ENCODE assay signal across 9 mouse cellular contexts in genomic region chr7:70358848-70359591, GRCm38 (mm10). TPM values are rescaled to one million over a fixed set of nuclear protein-coding genes. Genes with fewer than 3 reads are reported as not detected.
DNase-seq lines count a peak whose midpoint lies in the region; ATAC-seq and TF ChIP-seq lines count a peak whose summit lies in the region.
"Had no signal": no experiment of that assay in that cellular context is flagged by ENCODE, and none has a peak within 500 bp of the region (broad histone marks: within the 10 kb centered on the region; RNA-seq: fewer than 3 reads in every experiment).

No protein-coding gene starts in this region.

- no peaks in the 10 kb centered on the region for H3K9me3 ChIP-seq in ES-Bruce4 (replicated peaks; ENCODE audit: control insufficient read depth, insufficient read depth, low read length, poor library complexity, severe bottlenecking)
- H3K9me3 ChIP-seq in embryonic facial prominence, embryonic 15.5 days (replicated peaks) = no peaks in the 10 kb centered on the region
- H3K9me3 ChIP-seq in hindbrain, embryonic 11.5 days (ENCODE audit: control insufficient read depth, low read length) = no peaks in the 10 kb centered on the region
- no peaks in the 10 kb centered on the region for H3K9me3 ChIP-seq in limb, embryonic 14.5 days (ENCODE audit: control insufficient read depth, low read length)

- no peak for DNase-seq in frontal cortex, adult 2 months (ENCODE audit: extremely low spot score in 1 of 2, low spot score in 1 of 2)
- peak; percentile 69 for DNase-seq in hindbrain, embryonic 11.5 days (ENCODE audit: low spot score)
- DNase-seq in limb, embryonic 14.5 days (ENCODE audit: low spot score) = no peak
- DNase-seq in retina, postnatal 1 day = peak; percentile 71

- peak overlapping the region; percentile 23; the same call in 1 of the 2 replicates for H3K4me3 ChIP-seq in ES-Bruce4 (ENCODE audit: low read depth, low read length)
- H3K4me3 ChIP-seq in embryonic facial prominence, embryonic 15.5 days (replicated peaks) = peak overlapping the region; percentile 71
- H3K4me3 ChIP-seq in hindbrain, embryonic 11.5 days (ENCODE audit: low read depth, low read length) = peak overlapping the region; percentile 92
- peak overlapping the region; percentile 81 for H3K4me3 ChIP-seq in limb, embryonic 14.5 days (replicated peaks; ENCODE audit: low read length)

- no peaks in the 10 kb centered on the region for H3K36me3 ChIP-seq in ES-Bruce4 (ENCODE audit: control insufficient read depth, insufficient read depth, low read length, poor library complexity, severe bottlenecking)
- H3K36me3 ChIP-seq in embryonic facial prominence, embryonic 15.5 days = no peaks in the 10 kb centered on the region
- peaks cover 2% of the 10 kb centered on the region; the same call in 1 of the 2 replicates for H3K36me3 ChIP-seq in hindbrain, embryonic 11.5 days (ENCODE audit: control insufficient read depth, insufficient read depth, low read length)
- peaks cover 40% of the 10 kb centered on the region for H3K36me3 ChIP-seq in limb, embryonic 14.5 days (ENCODE audit: control insufficient read depth, insufficient read depth, low read length)

- no peak overlapping the region for H3K9ac ChIP-seq in ES-Bruce4 (ENCODE audit: low read depth, poor library complexity, severe bottlenecking)
- peak overlapping the region; percentile 79 for H3K9ac ChIP-seq in embryonic facial prominence, embryonic 15.5 days
- H3K9ac ChIP-seq in hindbrain, embryonic 11.5 days (ENCODE audit: low read depth, low read length) = peak overlapping the region; percentile 100
- H3K9ac ChIP-seq in limb, embryonic 14.5 days (ENCODE audit: low read depth, low read length, severe bottlenecking) = peak overlapping the region; percentile 98

- peak; percentile 18; the same call in 1 of the 2 replicates for ATAC-seq in frontal cortex, adult (ENCODE audit: low TSS enrichment)
- no peak for ATAC-seq in embryonic facial prominence, embryonic 15.5 days (ENCODE audit: insufficient number of reproducible peaks, low FRiP score, low TSS enrichment, low read depth)
- ATAC-seq in hindbrain, embryonic 11.5 days (ENCODE audit: low FRiP score) = no peak
- ATAC-seq in limb, embryonic 14.5 days (ENCODE audit: low FRiP score, low read depth) = no peak
- ATAC-seq in inflammation-experienced regulatory T-cells, adult 6 months = no peak
- ATAC-seq: Patski had no signal

- TF ChIP-seq CTCF in ES-Bruce4 (IDR thresholded peaks at IDR 0.05; ENCODE audit: low read depth, low read length) = no peak

- WGBS in embryonic facial prominence, embryonic 15.5 days = under 1% methylated on average over 33 of the region's 33 CpGs
- under 1% methylated on average over 33 of the region's 33 CpGs for WGBS in hindbrain, embryonic 11.5 days
- under 1% methylated on average over 33 of the region's 33 CpGs for WGBS in limb, embryonic 14.5 days

- no peak for TF ChIP-seq EP300 in ES-Bruce4 (IDR thresholded peaks at IDR 0.05; ENCODE audit: insufficient read depth, low read depth, low read length)

- no peak for TF ChIP-seq POLR2A in ES-Bruce4 (IDR thresholded peaks at IDR 0.05; ENCODE audit: insufficient read depth, low read length)
- TF ChIP-seq POLR2A in limb, embryonic 14.5 days (IDR thresholded peaks at IDR 0.05; ENCODE audit: borderline replicate concordance, extremely low read depth, insufficient read depth, insufficient read length) = 0 out of 2 replicates have a peak, but pooled peaks have one; percentile 64

- H3K4me1 ChIP-seq in ES-Bruce4 (ENCODE audit: control insufficient read depth, insufficient read depth, low read length) = no peaks in the 10 kb centered on the region
- peaks cover 35% of the 10 kb centered on the region for H3K4me1 ChIP-seq in embryonic facial prominence, embryonic 15.5 days
- peaks cover 3% of the 10 kb centered on the region for H3K4me1 ChIP-seq in hindbrain, embryonic 11.5 days (replicated peaks; ENCODE audit: control insufficient read depth, insufficient read depth, low read length)
- H3K4me1 ChIP-seq in limb, embryonic 14.5 days (ENCODE audit: control insufficient read depth, insufficient read depth, low read length) = peaks cover 22% of the 10 kb centered on the region

- H3K4me2 ChIP-seq in embryonic facial prominence, embryonic 15.5 days (replicated peaks) = peak overlapping the region; percentile 85
- H3K4me2 ChIP-seq in hindbrain, embryonic 11.5 days (replicated peaks; ENCODE audit: low read depth, low read length) = peak overlapping the region; percentile 91
- H3K4me2 ChIP-seq in limb, embryonic 14.5 days (replicated peaks; ENCODE audit: low read depth, low read length, severe bottlenecking) = peak overlapping the region; percentile 88

- H3K27ac ChIP-seq in ES-Bruce4 (ENCODE audit: insufficient read depth, low read length) = no peak overlapping the region
- H3K27ac ChIP-seq in embryonic facial prominence, embryonic 15.5 days (replicated peaks) = peak overlapping the region; percentile 96
- H3K27ac ChIP-seq in hindbrain, embryonic 11.5 days (ENCODE audit: low read depth, low read length) = peak overlapping the region; percentile 100
- H3K27ac ChIP-seq in limb, embryonic 14.5 days (replicated peaks; ENCODE audit: low read depth, low read length) = peak overlapping the region; percentile 99

- H3K27me3 ChIP-seq in ES-Bruce4 (ENCODE audit: control insufficient read depth, insufficient read depth, low read length, poor library complexity, severe bottlenecking) = peaks cover 49% of the 10 kb centered on the region
- H3K27me3 ChIP-seq in embryonic facial prominence, embryonic 15.5 days = peaks cover 36% of the 10 kb centered on the region
- H3K27me3 ChIP-seq in hindbrain, embryonic 11.5 days (ENCODE audit: control insufficient read depth, insufficient read depth, low read length) = no peaks in the 10 kb centered on the region
- peaks cover 6% of the 10 kb centered on the region; the same call in 1 of the 2 replicates for H3K27me3 ChIP-seq in limb, embryonic 14.5 days (ENCODE audit: control insufficient read depth, insufficient read depth, low read length)
- H3K27me3 ChIP-seq: Patski had no signal

RNA-seq across cellular contexts. Expression of gene Nr2f2, which starts 7.5 kb away (rescaled TPM):
- 29.0 and 30.2 TPM in 2 replicates for polyA plus RNA-seq in frontal cortex, adult 2 months (2012; rRNA removed)
- 5.6 and 6.4 TPM in 2 replicates for polyA plus RNA-seq in ES-Bruce4 (2011; ENCODE audit: insufficient read depth, insufficient read length, low read depth, missing spikeins)
- polyA plus RNA-seq in embryonic facial prominence, embryonic 15.5 days (2015; fragmentation: Nextera tagmentation; extraction: Ambion mirVana) = 32.3 and 35.6 TPM in 2 replicates
- 95.6 and 120 TPM in 2 replicates for polyA plus RNA-seq in hindbrain, embryonic 11.5 days (2014; fragmentation: Nextera tagmentation; extraction: Ambion mirVana)
- 80.2 and 134 TPM in 2 replicates for polyA plus RNA-seq in limb, embryonic 14.5 days (2012; rRNA removed)
- polyA plus RNA-seq in limb, embryonic 14.5 days (2014; fragmentation: Nextera tagmentation; extraction: Ambion mirVana) = 54.7 and 60.8 TPM in 2 replicates
- polyA plus RNA-seq in inflammation-experienced regulatory T-cells, adult 6 months (2017; shearing (Covaris generic)) = under 1 TPM in 1 of 3 experiments, not detected in 2; 0.32 TPM

Comparison
In these comparisons a context has a peak if more than half of its experiments do, and no peak if none do; other contexts are left out.
1. DNase-seq: peak in hindbrain, embryonic 11.5 days (single experiment) and retina, postnatal 1 day (single experiment); none in frontal cortex, adult 2 months (0 of 2) and limb, embryonic 14.5 days (single experiment).
2. H3K4me3 ChIP-seq: peak in every context shown above with its lines; median percentile 92 in hindbrain, embryonic 11.5 days; 81 in limb, embryonic 14.5 days; 71 in embryonic facial prominence, embryonic 15.5 days; 23 in ES-Bruce4.
3. Peak in every context shown above with its lines, with median percentiles within 50 percentile points of each other: H3K4me2 ChIP-seq.